Mouse (Mus musculus) common myeloid progenitor, adult 5-6 weeks (primary cell): Measurements from ENCODE around the gene Gm5788. TPM values are rescaled to one million over a fixed set of nuclear protein-coding genes. Genes with fewer than 3 reads are reported as not detected.
"Not testable (repeated sequence)": the region's sequence is repeated elsewhere in the genome, so short reads cannot be mapped to it uniquely, and the experiment has no call there.

ENCODE experiments used
- ATAC-seq: replicated peaks from 2 replicates; pipeline ENCODE4 v1.8.0; 2016; ENCODE audit warnings: low read depth, mild to moderate bottlenecking, moderate TSS enrichment, inconsistent platforms; ENCODE audit not compliant: poor library complexity, severe bottlenecking
- total RNA-seq: library from RNA; stranded (forward); fragments of 200-1000, 187-1606 nt; gene quantifications from 2 replicates; pipeline ENCODE4 v1.2.3, GENCODE M21; 2017

Gene Gm5788
- total RNA-seq = not detected in 2 replicates

DNA sequence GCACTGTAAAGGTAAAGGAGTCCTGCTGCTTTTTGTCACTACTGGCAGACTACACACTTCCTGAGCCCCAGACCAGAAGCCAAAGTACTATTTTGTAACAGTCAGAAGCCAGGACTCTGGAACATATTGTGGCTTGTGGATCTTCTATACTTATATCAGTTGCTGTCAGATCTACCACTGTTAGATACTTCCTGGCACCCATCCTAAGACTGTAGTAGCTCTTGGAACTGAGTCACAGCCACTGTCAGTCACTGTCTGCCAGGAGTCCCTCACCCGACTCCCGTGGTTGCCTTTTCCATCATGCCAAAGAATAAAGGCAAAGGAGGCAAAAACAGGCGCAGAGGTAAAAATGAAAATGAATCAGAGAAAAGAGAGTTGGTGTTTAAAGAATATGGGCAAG is at the start of gene Gm5788:
Gm5788 (plus strand) TSS at position 301 of the 400 bp plus-strand sequence.
- ATAC-seq = not testable (repeated sequence)

DNA sequence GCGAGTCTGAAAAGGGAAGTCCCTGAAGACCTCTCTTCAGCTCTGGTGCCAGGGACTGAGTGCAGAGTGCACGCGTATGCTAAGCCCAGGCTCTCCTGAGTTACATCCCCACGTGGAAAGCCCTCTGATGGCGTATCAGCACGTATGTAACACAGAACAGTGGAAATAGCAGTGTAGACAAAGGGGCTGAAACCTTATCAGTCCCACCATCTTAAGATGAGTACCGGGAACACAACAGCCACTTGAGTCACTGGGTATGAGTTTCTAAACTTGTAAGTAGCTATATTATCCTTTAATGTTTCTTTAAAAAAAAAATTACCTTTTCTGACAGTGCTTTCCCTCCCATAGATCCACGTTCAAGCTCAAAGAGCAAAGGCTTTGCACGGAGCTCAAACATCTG is 45.1 kb upstream of the Gm5788 start:
- ATAC-seq = no peak

DNA sequence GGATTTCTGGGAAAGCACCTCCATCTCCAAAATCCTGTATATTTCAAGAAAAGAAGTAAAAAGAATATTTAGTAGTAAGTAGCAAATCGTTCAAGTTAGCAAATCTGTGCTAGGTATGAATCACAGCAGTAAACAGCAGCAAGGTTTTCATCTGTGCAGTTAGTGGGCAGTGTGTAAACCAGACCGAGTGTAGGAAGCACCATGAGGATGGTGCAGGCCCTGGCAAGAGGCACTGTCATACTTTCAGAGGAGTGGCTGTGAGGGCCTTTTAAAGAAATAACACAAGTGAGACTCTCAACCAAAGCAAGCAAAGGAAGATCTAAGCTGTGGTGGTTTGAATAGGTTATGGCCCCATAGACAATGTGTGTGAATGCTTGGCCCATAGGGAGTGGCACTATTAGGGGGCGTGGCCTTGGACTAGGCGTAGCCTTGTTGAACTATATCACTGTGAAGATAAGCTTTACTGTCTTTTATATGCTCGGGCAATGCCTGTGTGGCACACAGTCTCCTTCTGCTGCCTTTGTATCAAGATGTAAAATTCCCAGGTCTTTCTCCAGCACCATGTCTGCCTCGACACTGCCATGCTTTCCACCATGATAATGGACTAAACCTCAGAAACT is 29.7 kb upstream of the Gm5788 start:
- ATAC-seq = no peak; the same call in 1 of the 2 replicates

GRCm38 (mm10) chr12:87470263-87471136 is 24.0 kb upstream of the Gm5788 start:
- peak; percentile 37; the same call in 1 of the 2 replicates for ATAC-seq

GRCm38 (mm10) chr12:87471421-87471963 is 23.0 kb upstream of the Gm5788 start:
- no peak for ATAC-seq

- ATAC-seq = peak; percentile 93
Observed at GRCm38 (mm10) chr12:87471964-87472786, 22.3 kb upstream of the Gm5788 start, which contains the start of gene Snw1. TSS of gene Snw1 (minus strand) at chr12:87472274.

- ATAC-seq = no peak
Observed at GRCm38 (mm10) chr12:87474756-87475155, 19.8 kb upstream of the Gm5788 start.

- ATAC-seq = not testable (repeated sequence)
Observed at GRCm38 (mm10) chr12:87482482-87482881, 12.0 kb upstream of the Gm5788 start.

- ATAC-seq = 0 out of 2 replicates have a peak, but pooled peaks have one; percentile 36
Observed at GRCm38 (mm10) chr12:87488683-87489082, 5.8 kb upstream of the Gm5788 start.

GRCm38 (mm10) chr12:87514016-87514415 is 19.5 kb downstream of the Gm5788 start, which contains the start of gene Gm8300:
TSS of gene Gm8300 (plus strand) at chr12:87514316.
- ATAC-seq = not testable (repeated sequence)

DNA sequence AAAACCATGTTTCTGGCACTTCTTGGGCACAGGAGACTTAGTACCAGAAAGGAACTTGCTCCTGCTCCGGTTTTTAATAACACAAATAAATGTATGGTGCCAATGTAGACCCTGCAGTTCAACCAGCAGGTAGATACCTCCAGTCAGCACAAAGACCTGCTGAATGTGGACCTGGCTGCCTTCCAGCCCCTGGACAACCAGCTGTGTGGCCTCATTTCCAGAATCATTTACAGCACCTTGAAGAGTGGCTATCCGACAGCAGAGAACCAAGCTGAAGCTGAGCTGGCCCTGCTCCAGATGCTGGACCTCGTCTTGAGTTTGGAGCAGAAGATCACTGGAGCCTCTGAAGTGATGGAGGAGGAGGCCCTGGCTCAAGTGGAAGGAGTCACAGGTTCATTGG is 25.1 kb downstream of the Gm5788 start:
- ATAC-seq = not testable (repeated sequence)

DNA sequence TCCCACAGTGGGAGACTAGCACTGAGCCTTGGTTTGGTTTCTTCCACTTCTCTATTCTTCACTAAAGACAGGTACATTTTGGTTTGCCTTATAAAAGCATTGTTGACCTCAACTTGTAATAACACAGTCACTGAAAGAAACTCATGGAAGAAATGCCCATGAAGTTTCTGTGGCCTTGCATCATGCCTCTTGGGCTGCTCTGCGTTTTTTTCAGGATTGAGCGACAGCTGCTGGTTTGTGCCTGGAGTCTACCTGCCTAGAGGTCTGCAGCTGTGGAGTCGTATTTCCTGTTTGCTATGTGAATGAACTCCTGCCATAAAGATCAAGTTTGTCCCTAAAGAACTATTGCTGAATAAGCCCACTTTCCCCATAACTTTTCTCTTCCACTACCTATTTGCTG is 49.4 kb downstream of the Gm5788 start:
- ATAC-seq = no peak

Other genes with a start within 250 kb of the Gm5788 start
- gene Vipas39, start 228.5 kb upstream of the Gm5788 start, total RNA-seq = 19.3 and 23.7 TPM in 2 replicates
- 253 and 275 TPM in 2 replicates for gene Ahsa1, start 228.2 kb upstream of the Gm5788 start, total RNA-seq
- gene Ism2, start 195.0 kb upstream of the Gm5788 start, total RNA-seq = not detected in 2 replicates
- gene Sptlc2, start 106.4 kb upstream of the Gm5788 start, total RNA-seq = 70.8 and 79.8 TPM in 2 replicates
- 100.0 and 104 TPM in 2 replicates for gene Slirp, start 50.8 kb upstream of the Gm5788 start, total RNA-seq
- gene Alkbh1, start 50.7 kb upstream of the Gm5788 start, total RNA-seq = 48.6 and 72.2 TPM in 2 replicates
- 178 and 187 TPM in 2 replicates for gene Snw1, start 22.4 kb upstream of the Gm5788 start, total RNA-seq
- not detected in 2 replicates for gene Gm8300, start 19.6 kb downstream of the Gm5788 start, total RNA-seq
- not detected in 2 replicates for gene Oog1, start 108.0 kb downstream of the Gm5788 start, total RNA-seq
- gene Gm4027, start 124.1 kb downstream of the Gm5788 start, total RNA-seq = not detected in 2 replicates
- gene Gm16381, start 149.9 kb downstream of the Gm5788 start, total RNA-seq = not detected in 2 replicates